In genomic region chr12:70654546-70654945, GRCm38 (mm10) we compare ENCODE assay signal across 8 mouse cellular contexts.
DNase-seq lines count a peak whose midpoint lies in the region; ATAC-seq and TF ChIP-seq lines count a peak whose summit lies in the region.

No protein-coding gene starts in this region.

- no peak; the same call in 1 of the 2 replicates for ATAC-seq in heart, embryonic 13.5 days (ENCODE audit: extremely low read depth, insufficient number of reproducible peaks, low FRiP score, low TSS enrichment)
- ATAC-seq in intestine, postnatal 0 days, result no peak

- H3K27me3 ChIP-seq in heart, embryonic 13.5 days (replicated peaks), result no peaks in the 10 kb centered on the region
- no peaks in the 10 kb centered on the region for H3K27me3 ChIP-seq in intestine, postnatal 0 days (replicated peaks; ENCODE audit: control insufficient read depth, insufficient read depth, low read length)

- H3K36me3 ChIP-seq in heart, embryonic 13.5 days, result no peaks in the 10 kb centered on the region
- no peaks in the 10 kb centered on the region for H3K36me3 ChIP-seq in intestine, postnatal 0 days (ENCODE audit: control insufficient read depth, insufficient read depth)

- TF ChIP-seq CTCF in lung, adult 2 months (IDR thresholded peaks at IDR 0.05; ENCODE audit: insufficient read depth, low read length), result no peak
- TF ChIP-seq CTCF in intestine, postnatal 0 days (IDR thresholded peaks at IDR 0.05; ENCODE audit: low read depth), result no peak

- no peak overlapping the region for H3K4me3 ChIP-seq in lung, adult 2 months (replicated peaks; ENCODE audit: extremely low read depth, low read depth, low read length)
- H3K4me3 ChIP-seq in heart, embryonic 13.5 days, result no peak overlapping the region
- H3K4me3 ChIP-seq in intestine, postnatal 0 days (ENCODE audit: low read depth, low read length), result no peak overlapping the region

- peak; percentile 63 to 76 for DNase-seq in lung, adult 18-20 months
- no peak for DNase-seq in lung, adult 2 months
- DNase-seq in adrenal gland, postnatal 36 days, result peak; percentile 85 to 86
- DNase-seq in lung, postnatal 4 days, result peak; percentile 70 to 87
- no peak for DNase-seq in layer of hippocampus, adult 9-10 months (ENCODE audit: low spot score)
- no peak for DNase-seq in cerebellum, adult 8-10 months

- no peak overlapping the region for H3K9ac ChIP-seq in heart, embryonic 13.5 days
- H3K9ac ChIP-seq in intestine, postnatal 0 days (ENCODE audit: low read depth, low read length), result no peak overlapping the region

- H3K27ac ChIP-seq in heart, embryonic 13.5 days (replicated peaks), result peak overlapping the region; percentile 62
- no peak overlapping the region for H3K27ac ChIP-seq in intestine, postnatal 0 days (ENCODE audit: low read depth, low read length)

- peaks cover 16% of the 10 kb centered on the region for H3K4me1 ChIP-seq in lung, adult 2 months (ENCODE audit: control insufficient read depth, insufficient read depth, low read length)
- peaks cover 57% of the 10 kb centered on the region for H3K4me1 ChIP-seq in heart, embryonic 13.5 days
- no peaks in the 10 kb centered on the region for H3K4me1 ChIP-seq in intestine, postnatal 0 days (replicated peaks; ENCODE audit: control insufficient read depth, insufficient read depth, low read length)

- H3K9me3 ChIP-seq in heart, embryonic 13.5 days, result no peaks in the 10 kb centered on the region
- H3K9me3 ChIP-seq in intestine, postnatal 0 days (ENCODE audit: control insufficient read depth), result no peaks in the 10 kb centered on the region

- H3K4me2 ChIP-seq in heart, embryonic 13.5 days, result no peak overlapping the region
- no peak overlapping the region for H3K4me2 ChIP-seq in intestine, postnatal 0 days (replicated peaks; ENCODE audit: low read depth)

- no peak for TF ChIP-seq POLR2A in lung, adult 2 months (IDR thresholded peaks at IDR 0.05; ENCODE audit: borderline replicate concordance, extremely low read depth, low read depth, low read length)

- WGBS in lung, adult 2 months, result 28% methylated on average over 3 of the region's 3 CpGs
- 32% methylated on average over 3 of the region's 3 CpGs for WGBS in heart, embryonic 13.5 days
- 57% methylated on average over 3 of the region's 3 CpGs for WGBS in intestine, postnatal 0 days

Comparison
In these comparisons a context has a peak if more than half of its experiments do, and no peak if none do; other contexts are left out.
1. DNase-seq: peak in lung, adult 18-20 months (2 of 2), adrenal gland, postnatal 36 days (2 of 2) and lung, postnatal 4 days (2 of 2); none in lung, adult 2 months (single experiment), layer of hippocampus, adult 9-10 months (single experiment) and cerebellum, adult 8-10 months (single experiment).